14 mouse cellular contexts compared by ENCODE assay signal in genomic region chr4:139905093-139905783, GRCm38 (mm10).
DNase-seq lines count a peak whose midpoint lies in the region; ATAC-seq lines count a peak whose summit lies in the region.
"Had no signal": no experiment of that assay in that cellular context is flagged by ENCODE, and none has a peak within 500 bp of the region (broad histone marks: within the 10 kb centered on the region; RNA-seq: fewer than 3 reads in every experiment).

No protein-coding gene starts in this region.

- H3K4me2 ChIP-seq in embryonic facial prominence, embryonic 11.5 days (ENCODE audit: low read depth, low read length), result no peak overlapping the region
- H3K4me2 ChIP-seq in hindbrain, embryonic 11.5 days (replicated peaks; ENCODE audit: low read depth, low read length), result no peak overlapping the region
- H3K4me2 ChIP-seq in midbrain, embryonic 13.5 days (replicated peaks), result no peak overlapping the region
- no peak overlapping the region for H3K4me2 ChIP-seq in neural tube, embryonic 15.5 days
- H3K4me2 ChIP-seq in intestine, embryonic 15.5 days (replicated peaks), result no peak overlapping the region
- H3K4me2 ChIP-seq: heart, embryonic 12.5 days; lung, embryonic 14.5 days had no signal

- no peak for DNase-seq in embryonic facial prominence, embryonic 11.5 days (ENCODE audit: low spot score)
- no peak for DNase-seq in embryonic facial prominence, embryonic 10.5 days (ENCODE audit: low spot score)
- peak; percentile 39 for DNase-seq in hindbrain, embryonic 11.5 days (ENCODE audit: low spot score)
- DNase-seq: cerebellum, postnatal 36 days; heart, postnatal 4 days; kidney, adult 8-10 months; lung, embryonic 14.5 days had no signal

- H3K36me3 ChIP-seq in embryonic facial prominence, embryonic 11.5 days (replicated peaks; ENCODE audit: control insufficient read depth, insufficient read depth, low read depth, low read length), result no peaks in the 10 kb centered on the region
- no peaks in the 10 kb centered on the region for H3K36me3 ChIP-seq in embryonic facial prominence, embryonic 10.5 days (replicated peaks)
- H3K36me3 ChIP-seq in hindbrain, embryonic 11.5 days (ENCODE audit: control insufficient read depth, insufficient read depth, low read length), result no peaks in the 10 kb centered on the region
- H3K36me3 ChIP-seq in midbrain, embryonic 13.5 days, result no peaks in the 10 kb centered on the region
- no peaks in the 10 kb centered on the region for H3K36me3 ChIP-seq in neural tube, embryonic 15.5 days
- H3K36me3 ChIP-seq in intestine, embryonic 15.5 days, result no peaks in the 10 kb centered on the region
- H3K36me3 ChIP-seq: heart, embryonic 12.5 days had no signal

- H3K27ac ChIP-seq in embryonic facial prominence, embryonic 11.5 days (replicated peaks; ENCODE audit: low read depth, low read length), result no peak overlapping the region
- no peak overlapping the region; the same call in 1 of the 2 replicates for H3K27ac ChIP-seq in embryonic facial prominence, embryonic 10.5 days (replicated peaks)
- H3K27ac ChIP-seq in hindbrain, embryonic 11.5 days (ENCODE audit: low read depth, low read length), result peak overlapping the region; percentile 24
- peak overlapping the region; percentile 57; the same call in 1 of the 2 replicates for H3K27ac ChIP-seq in midbrain, embryonic 13.5 days
- peak overlapping the region; percentile 33; the same call in 1 of the 2 replicates for H3K27ac ChIP-seq in neural tube, embryonic 15.5 days (replicated peaks)
- H3K27ac ChIP-seq in intestine, embryonic 15.5 days, result no peak overlapping the region
- H3K27ac ChIP-seq: macrophage had no signal

- no peak overlapping the region for H3K4me3 ChIP-seq in embryonic facial prominence, embryonic 11.5 days (ENCODE audit: low read depth, low read length)
- H3K4me3 ChIP-seq in embryonic facial prominence, embryonic 10.5 days, result no peak overlapping the region
- H3K4me3 ChIP-seq in hindbrain, embryonic 11.5 days (ENCODE audit: low read depth, low read length), result no peak overlapping the region
- no peak overlapping the region for H3K4me3 ChIP-seq in midbrain, embryonic 13.5 days (replicated peaks)
- H3K4me3 ChIP-seq in neural tube, embryonic 15.5 days (replicated peaks), result no peak overlapping the region
- H3K4me3 ChIP-seq in intestine, embryonic 15.5 days (replicated peaks), result no peak overlapping the region
- H3K4me3 ChIP-seq: heart, embryonic 12.5 days had no signal

- no peaks in the 10 kb centered on the region for H3K27me3 ChIP-seq in embryonic facial prominence, embryonic 11.5 days (ENCODE audit: control insufficient read depth, insufficient read depth, low read length)
- 0 out of 2 replicates have a peak, but pooled peaks cover 8% of the 10 kb centered on the region for H3K27me3 ChIP-seq in embryonic facial prominence, embryonic 10.5 days (replicated peaks; ENCODE audit: low read depth, poor library complexity, severe bottlenecking)
- H3K27me3 ChIP-seq in hindbrain, embryonic 11.5 days (ENCODE audit: control insufficient read depth, insufficient read depth, low read length), result no peaks in the 10 kb centered on the region
- 0 out of 2 replicates have a peak, but pooled peaks cover 4% of the 10 kb centered on the region for H3K27me3 ChIP-seq in midbrain, embryonic 13.5 days
- no peaks in the 10 kb centered on the region for H3K27me3 ChIP-seq in neural tube, embryonic 15.5 days (replicated peaks)
- H3K27me3 ChIP-seq in intestine, embryonic 15.5 days (replicated peaks), result peaks cover 2% of the 10 kb centered on the region; the same call in 1 of the 2 replicates

- no peak overlapping the region for H3K9ac ChIP-seq in embryonic facial prominence, embryonic 11.5 days (replicated peaks; ENCODE audit: low read length)
- H3K9ac ChIP-seq in hindbrain, embryonic 11.5 days (ENCODE audit: low read depth, low read length), result no peak overlapping the region
- H3K9ac ChIP-seq in midbrain, embryonic 13.5 days (replicated peaks), result no peak overlapping the region
- no peak overlapping the region for H3K9ac ChIP-seq in neural tube, embryonic 15.5 days (replicated peaks)
- H3K9ac ChIP-seq in intestine, embryonic 15.5 days, result no peak overlapping the region
- H3K9ac ChIP-seq: heart, embryonic 12.5 days; lung, embryonic 14.5 days had no signal

- 44% methylated on average over 17 of the region's 17 CpGs for WGBS in embryonic facial prominence, embryonic 11.5 days
- 50% methylated on average over 17 of the region's 17 CpGs for whole genome bisulfite sequencing in embryonic facial prominence, embryonic 10.5 days
- WGBS in hindbrain, embryonic 11.5 days, result 27% methylated on average over 17 of the region's 17 CpGs
- 30% methylated on average over 17 of the region's 17 CpGs for WGBS in midbrain, embryonic 13.5 days
- WGBS in neural tube, embryonic 15.5 days, result 25% methylated on average over 17 of the region's 17 CpGs
- WGBS in intestine, embryonic 15.5 days, result 36% methylated on average over 17 of the region's 17 CpGs

- 0 out of 2 replicates have a peak, but pooled peaks have one; percentile 23 for ATAC-seq in embryonic facial prominence, embryonic 11.5 days (replicated peaks; ENCODE audit: insufficient number of reproducible peaks, low FRiP score, low TSS enrichment, low read depth)
- ATAC-seq in hindbrain, embryonic 11.5 days (ENCODE audit: low FRiP score), result 0 out of 2 replicates have a peak, but pooled peaks have one; percentile 22
- ATAC-seq in midbrain, embryonic 13.5 days, result peak; percentile 50
- no peak for ATAC-seq in neural tube, embryonic 15.5 days (ENCODE audit: low FRiP score)
- no peak for ATAC-seq in intestine, embryonic 15.5 days
- ATAC-seq in erythroblast, adult 5-6 weeks (replicated peaks; ENCODE audit: low FRiP score, poor library complexity, severe bottlenecking), result no peak
- ATAC-seq: Patski had no signal

- H3K4me1 ChIP-seq in embryonic facial prominence, embryonic 11.5 days (ENCODE audit: control insufficient read depth, insufficient read depth, low read length), result no peaks in the 10 kb centered on the region
- peaks cover 6% of the 10 kb centered on the region for H3K4me1 ChIP-seq in embryonic facial prominence, embryonic 10.5 days
- H3K4me1 ChIP-seq in hindbrain, embryonic 11.5 days (replicated peaks; ENCODE audit: control insufficient read depth, insufficient read depth, low read length), result no peaks in the 10 kb centered on the region
- peaks cover 15% of the 10 kb centered on the region for H3K4me1 ChIP-seq in midbrain, embryonic 13.5 days (replicated peaks)
- H3K4me1 ChIP-seq in neural tube, embryonic 15.5 days, result peaks cover 9% of the 10 kb centered on the region
- H3K4me1 ChIP-seq in intestine, embryonic 15.5 days (replicated peaks), result no peaks in the 10 kb centered on the region
- H3K4me1 ChIP-seq: heart, embryonic 12.5 days had no signal

- H3K9me3 ChIP-seq in embryonic facial prominence, embryonic 11.5 days (replicated peaks; ENCODE audit: control insufficient read depth, low read length), result no peaks in the 10 kb centered on the region
- H3K9me3 ChIP-seq in embryonic facial prominence, embryonic 10.5 days, result no peaks in the 10 kb centered on the region
- H3K9me3 ChIP-seq in hindbrain, embryonic 11.5 days (ENCODE audit: control insufficient read depth, low read length), result no peaks in the 10 kb centered on the region
- H3K9me3 ChIP-seq in midbrain, embryonic 13.5 days, result no peaks in the 10 kb centered on the region
- no peaks in the 10 kb centered on the region for H3K9me3 ChIP-seq in neural tube, embryonic 15.5 days (replicated peaks)
- H3K9me3 ChIP-seq in intestine, embryonic 15.5 days, result no peaks in the 10 kb centered on the region
- H3K9me3 ChIP-seq: heart, embryonic 12.5 days had no signal

Comparison
In these comparisons a context has a peak if more than half of its experiments do, and no peak if none do; other contexts are left out.
1. ATAC-seq: peak in embryonic facial prominence, embryonic 11.5 days (single experiment), hindbrain, embryonic 11.5 days (single experiment) and midbrain, embryonic 13.5 days (single experiment); none in neural tube, embryonic 15.5 days (single experiment), intestine, embryonic 15.5 days (single experiment) and erythroblast, adult 5-6 weeks (single experiment).
2. H3K27ac ChIP-seq: peak in hindbrain, embryonic 11.5 days (single experiment), midbrain, embryonic 13.5 days (single experiment) and neural tube, embryonic 15.5 days (single experiment); none in embryonic facial prominence, embryonic 11.5 days (single experiment), embryonic facial prominence, embryonic 10.5 days (single experiment) and intestine, embryonic 15.5 days (single experiment).